Mouse (Mus musculus): Measurements from ENCODE around the gene Os9.
"Not testable (repeated sequence)": the region's sequence is repeated elsewhere in the genome, so short reads cannot be mapped to it uniquely, and the experiment has no call there.

The Os9 gene

DNA sequence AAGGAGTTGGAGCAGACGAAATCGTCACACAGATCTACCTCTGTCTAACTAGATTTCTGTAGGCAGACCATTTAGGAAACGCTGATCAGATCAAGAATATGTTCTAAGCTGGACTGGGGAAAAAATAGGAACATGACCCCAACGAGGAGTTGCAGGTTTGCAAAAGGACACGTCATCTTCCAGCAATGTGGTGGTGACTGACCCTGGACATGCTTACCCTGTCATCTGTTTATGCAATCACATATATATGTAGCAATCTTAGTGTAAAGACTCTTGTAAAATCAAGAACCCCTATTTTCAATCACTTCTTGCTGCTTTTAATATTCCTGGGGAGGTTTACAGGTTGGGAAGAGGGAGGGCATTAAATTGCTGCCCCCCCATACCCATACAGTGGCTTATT lies 58.4 kb downstream of the Os9 start:
- no peak for DNase-seq

GRCm38 (mm10) chr10:127062101-127062500 lies 58.8 kb downstream of the Os9 start:
- not testable (repeated sequence) for DNase-seq

DNA sequence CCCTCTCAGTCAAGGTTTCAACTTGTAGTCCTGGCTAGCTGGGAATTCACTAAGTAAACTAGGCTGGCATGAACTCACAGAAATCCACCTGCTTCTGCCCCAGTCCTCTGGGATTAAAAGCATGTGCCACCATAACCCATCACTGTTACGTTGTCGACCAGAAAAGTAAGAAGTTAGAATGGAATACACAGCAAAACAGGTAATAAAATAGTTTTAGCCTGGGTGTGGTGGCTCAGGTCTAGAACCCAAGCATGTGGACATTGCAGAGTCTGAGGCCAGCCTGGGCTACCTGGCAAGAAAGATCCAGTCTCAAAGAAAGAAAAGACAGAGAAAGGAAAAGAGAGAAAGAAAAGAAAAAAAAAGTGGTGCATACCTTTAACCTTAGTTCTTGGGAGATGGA lies 59.4 kb downstream of the Os9 start:
- DNase-seq = no peak

GRCm38 (mm10) chr10:127061085-127061484 lies 59.8 kb downstream of the Os9 start:
- DNase-seq = no peak

DNA sequence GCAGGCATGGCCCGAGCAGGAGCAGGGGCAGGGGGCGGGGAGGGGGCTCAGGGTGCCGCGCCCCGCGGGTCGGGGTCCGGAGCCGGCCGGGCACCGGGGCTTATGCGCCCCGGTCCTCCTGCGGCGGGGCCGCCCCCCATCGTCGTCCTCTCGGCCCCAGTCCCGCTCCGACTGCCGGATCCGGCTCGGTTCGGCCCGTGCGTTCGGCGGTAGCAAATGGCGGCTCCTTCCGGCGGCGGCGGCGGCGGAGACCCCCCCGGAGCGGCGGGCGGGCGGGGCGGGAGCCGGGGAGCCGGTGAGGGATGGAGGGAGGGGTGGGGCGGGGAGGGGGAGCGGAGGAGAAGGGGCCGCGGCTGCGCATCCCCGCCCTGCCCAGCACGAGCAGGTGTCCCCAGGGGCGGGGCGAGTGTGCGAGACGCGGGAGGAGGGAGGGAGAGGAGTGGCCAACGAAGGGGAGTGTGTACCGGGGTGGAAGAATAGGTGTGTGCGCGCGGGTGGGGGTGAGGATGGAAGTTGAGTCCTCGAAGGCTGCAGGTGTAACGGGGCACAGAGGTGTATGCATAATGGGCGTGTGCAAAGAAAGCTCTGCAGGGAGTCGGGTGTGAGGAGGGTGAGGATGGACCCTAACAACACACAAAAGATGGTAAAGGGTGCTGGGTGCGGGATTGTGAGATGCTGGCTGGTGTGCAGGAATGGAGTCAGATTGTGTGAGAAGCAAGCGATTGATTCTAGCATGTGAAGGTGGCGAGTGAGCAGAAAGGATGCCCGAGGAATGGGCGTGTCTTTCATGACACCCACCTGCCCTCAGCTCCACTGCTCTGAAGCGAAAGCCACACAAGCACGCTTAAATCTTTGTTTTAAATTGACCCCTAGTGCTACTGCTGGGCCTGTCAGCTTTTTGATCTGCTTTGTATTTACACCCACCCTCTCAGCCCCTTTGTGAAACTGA lies 60.7 kb downstream of the Os9 start, which contains the start of gene March9:
Gene March9 (minus strand): TSS at position 217 of the 949 bp plus-strand sequence.
- peak; percentile 83 to 90 for DNase-seq

DNA sequence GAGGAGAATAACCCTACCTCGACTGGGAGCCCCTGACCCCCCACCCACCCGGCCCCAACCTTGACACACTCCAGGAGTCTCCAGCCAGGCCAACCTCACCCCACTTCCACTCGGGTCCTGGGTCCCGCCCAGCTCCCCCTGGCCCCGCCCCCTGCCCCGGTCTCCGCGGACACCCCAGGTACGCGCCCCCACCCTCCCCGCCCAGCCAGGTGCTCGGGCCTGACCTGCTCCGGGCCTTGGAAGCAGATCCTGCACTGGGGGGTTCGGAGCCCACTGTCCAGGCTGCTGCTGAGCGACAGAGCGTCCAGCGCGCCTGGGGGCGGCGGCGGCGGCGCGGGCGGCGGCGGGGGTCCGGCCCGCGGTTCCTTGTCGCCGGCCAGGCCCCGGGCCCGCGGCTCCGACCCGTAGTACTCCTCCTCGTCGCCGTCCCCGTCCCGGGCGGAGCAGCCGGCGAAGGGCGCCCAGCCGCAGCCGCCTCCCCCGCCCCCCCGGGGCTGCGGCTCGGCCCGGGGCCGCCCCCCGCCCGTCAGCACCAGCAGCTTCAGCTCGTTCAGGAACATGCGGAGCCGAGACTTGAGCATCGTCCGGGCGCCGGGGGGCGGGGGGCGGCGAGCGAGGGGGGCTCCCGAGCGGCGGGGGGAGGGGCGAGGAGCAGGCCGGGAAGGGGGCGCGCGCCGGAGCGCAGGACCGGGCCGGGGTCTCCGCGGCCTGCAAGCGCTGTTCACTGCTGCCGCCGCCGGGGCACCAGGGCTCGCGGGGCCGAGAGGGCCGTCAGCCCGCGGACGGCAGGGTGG lies 61.6 kb downstream of the Os9 start:
- DNase-seq = peak in 1 of 2 experiments; percentile 58

DNA sequence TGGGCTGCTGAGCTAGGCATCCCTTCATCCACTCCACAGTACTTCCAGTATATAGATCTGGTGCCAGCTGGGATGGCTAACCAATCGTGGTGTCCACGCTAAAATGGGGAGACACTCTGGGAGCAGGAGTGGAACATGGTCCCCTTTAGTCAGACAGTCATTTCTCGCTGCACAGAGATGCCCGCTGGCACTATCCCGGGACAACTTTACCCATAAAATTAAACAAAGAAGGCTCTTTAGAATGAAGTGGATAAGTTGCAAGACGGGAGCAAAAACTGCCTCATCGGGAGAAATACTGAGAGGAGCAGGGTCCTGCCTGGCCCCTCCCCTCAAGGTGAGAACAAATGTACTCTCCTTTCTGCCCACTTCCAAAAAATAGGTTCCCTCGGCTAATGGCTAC lies 62.2 kb downstream of the Os9 start:
- no peak for DNase-seq

DNA sequence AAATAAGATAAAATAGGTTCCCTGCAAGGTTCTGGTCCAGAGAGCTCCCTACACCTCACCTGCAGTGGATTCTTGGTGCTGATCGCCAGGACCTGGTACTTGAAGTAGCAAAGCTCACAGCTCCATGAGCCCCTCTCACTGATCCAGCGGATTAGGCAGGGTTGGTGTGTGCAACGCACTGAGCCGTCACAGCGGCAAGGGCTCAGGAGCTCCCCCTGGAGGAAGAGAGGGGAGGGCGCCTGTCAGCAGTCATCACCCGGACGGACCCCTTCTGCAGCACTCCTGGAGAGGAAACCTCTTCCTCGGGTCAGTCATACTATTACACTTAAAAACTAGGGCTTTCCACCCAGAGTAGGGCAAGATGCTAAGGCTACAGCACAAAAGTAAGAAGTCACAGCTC lies 62.8 kb downstream of the Os9 start:
- DNase-seq = peak; percentile 81 to 82

DNA sequence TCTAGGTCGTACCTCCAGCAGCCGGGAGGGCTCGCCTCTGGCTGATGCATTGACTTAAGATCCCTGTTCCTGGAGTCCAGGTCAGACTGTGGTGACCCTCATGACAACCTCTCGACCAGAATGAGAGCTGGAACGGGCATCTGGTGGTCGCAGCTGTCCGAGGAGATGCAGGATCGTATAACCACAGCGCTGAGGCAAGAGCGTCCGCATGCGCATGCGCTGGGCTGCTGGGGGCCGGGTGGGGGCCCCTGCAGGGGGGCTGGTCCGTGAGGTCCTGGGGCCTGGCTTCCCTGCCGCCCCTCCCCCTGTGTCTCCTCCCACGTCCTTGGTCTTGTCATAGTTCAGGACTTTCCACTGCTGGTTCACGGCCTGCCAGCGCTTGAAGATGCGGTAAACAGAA lies 64.4 kb downstream of the Os9 start:
- DNase-seq = no peak

GRCm38 (mm10) chr10:127055406-127055805 lies 65.5 kb downstream of the Os9 start:
- no peak for DNase-seq

GRCm38 (mm10) chr10:127054646-127055045 lies 66.3 kb downstream of the Os9 start:
- no peak for DNase-seq

GRCm38 (mm10) chr10:127050119-127050474 lies 70.8 kb downstream of the Os9 start:
- no peak for DNase-seq

DNA sequence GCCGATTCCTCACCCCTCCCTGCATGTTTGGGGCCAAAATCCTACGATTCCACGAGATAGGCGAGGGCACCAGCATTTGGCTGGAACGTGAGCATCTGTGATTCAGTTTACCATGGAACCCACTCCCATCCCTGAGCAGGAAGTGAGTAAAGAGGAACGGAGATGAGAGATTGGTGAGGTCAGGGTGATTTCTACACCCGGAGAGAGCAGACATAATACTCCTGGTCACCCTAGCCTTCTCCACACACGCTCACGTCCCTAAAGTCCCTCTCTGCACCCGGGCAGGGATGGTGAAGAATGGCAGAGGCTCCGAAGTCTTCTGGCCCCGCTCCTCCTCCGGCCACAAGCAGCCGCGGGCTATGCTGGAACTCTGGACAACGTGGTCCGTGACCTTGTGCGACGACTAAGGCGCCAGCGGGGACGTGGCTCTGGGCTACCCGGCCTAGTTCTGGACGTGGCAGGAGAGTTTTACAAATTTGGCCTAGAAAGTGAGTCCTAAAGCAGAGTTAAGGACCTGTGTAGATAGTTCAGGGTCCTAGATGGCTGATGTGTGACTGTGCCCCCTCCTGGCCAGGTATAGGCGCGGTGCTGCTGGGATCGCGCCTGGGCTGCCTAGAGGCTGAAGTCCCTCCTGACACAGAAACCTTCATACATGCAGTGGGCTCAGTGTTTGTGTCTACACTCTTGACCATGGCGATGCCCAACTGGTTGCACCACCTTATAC lies 71.4 kb downstream of the Os9 start:
- DNase-seq = no peak

DNA sequence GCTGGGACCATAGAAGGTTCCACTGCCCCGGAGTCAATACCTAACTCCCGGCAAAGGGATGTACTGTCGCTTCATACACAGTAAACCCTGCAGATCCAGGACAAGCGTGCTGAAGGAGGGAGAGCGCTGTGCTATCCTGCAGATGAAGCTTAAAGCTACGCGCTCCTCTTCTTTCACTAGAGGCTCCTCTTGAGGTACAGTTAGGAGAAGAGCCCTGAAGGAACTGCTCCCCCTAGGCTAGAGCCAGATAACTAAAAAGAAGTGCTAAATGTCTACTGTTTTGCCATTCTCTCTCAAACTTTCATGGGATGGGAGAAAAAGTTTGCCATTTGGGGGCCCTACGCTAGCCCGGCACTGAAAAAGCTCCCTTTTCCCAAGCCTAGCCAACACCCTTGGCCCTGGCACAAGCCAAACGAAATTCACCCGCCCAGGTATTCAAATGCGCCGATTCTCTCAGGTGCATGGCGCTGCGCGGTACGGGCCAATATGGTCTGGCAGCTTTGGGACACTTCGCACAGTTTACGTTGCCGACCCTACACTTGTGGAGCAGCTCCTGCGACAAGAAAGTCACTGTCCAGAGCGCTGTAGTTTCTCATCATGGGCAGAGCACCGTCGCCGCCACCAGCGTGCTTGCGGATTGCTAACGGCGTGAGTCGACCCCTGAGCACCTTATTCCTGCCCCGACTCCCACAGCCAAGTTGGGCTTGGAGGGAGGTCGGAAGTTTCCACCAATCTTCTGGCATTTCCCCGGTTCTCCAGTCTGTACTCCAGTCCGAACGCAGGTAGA lies 72.1 kb downstream of the Os9 start:
- DNase-seq = no peak

- no peak for DNase-seq
Measured at GRCm38 (mm10) chr10:127047954-127048353, 73.0 kb downstream of the Os9 start, which contains the start of gene Cyp27b1. TSS of gene Cyp27b1 (plus strand) at chr10:127048250.

All from thymus, postnatal 36 days (tissue).